Mouse (Mus musculus) heart, postnatal 0 days (tissue): Measurements from ENCODE around the gene Abhd12. TPM values are rescaled to one million over a fixed set of nuclear protein-coding genes. Genes with fewer than 3 reads are reported as not detected.
"Not testable (repeated sequence)": the region's sequence is repeated elsewhere in the genome, so short reads cannot be mapped to it uniquely, and the experiment has no call there.

Experiments
- ATAC-seq: fragments of 200-750 bp; cut with Nextera tagmentation; 2 replicates; pipeline ENCODE4 v1.8.0; 2017; ENCODE audit warnings: low read depth, moderate number of reproducible peaks, moderate library complexity; ENCODE audit not compliant: insufficient read depth
- DNase-seq: peaks from one replicate; pipeline ENCODE4 v3.0.0-alpha.2; 2016; ENCODE audit warnings: low spot score
- H3K27ac ChIP-seq: fragments of 300-500 bp; sonication (generic); 2 replicates; pipeline ENCODE4 v1.5.1; 2014; ENCODE audit warnings: low read depth, mild to moderate bottlenecking
- H3K27me3 ChIP-seq: fragments of 300-500 bp; sonication (generic); 2 replicates; pipeline ENCODE4 v1.6.1; 2014; ENCODE audit warnings: low read length, mixed read lengths; ENCODE audit not compliant: control insufficient read depth, insufficient read depth
- H3K36me3 ChIP-seq: fragments of 300-500 bp; sonication (generic); replicated peaks from 2 replicates; pipeline ENCODE4 v1.6.1; 2014; ENCODE audit warnings: low read length, mixed read lengths; ENCODE audit not compliant: control insufficient read depth, insufficient read depth
- H3K4me1 ChIP-seq: fragments of 300-500 bp; sonication (generic); 2 replicates; pipeline ENCODE4 v1.6.1; 2014; ENCODE audit warnings: antibody characterized with exemption; ENCODE audit not compliant: control insufficient read depth, insufficient read depth
- H3K4me2 ChIP-seq: fragments of 300-500 bp; sonication (generic); 2 replicates; pipeline ENCODE4 v1.6.1; 2014; ENCODE audit warnings: low read depth, mild to moderate bottlenecking, low read length, moderate library complexity
- H3K4me3 ChIP-seq: fragments of 300-500 bp; sonication (generic); 2 replicates; pipeline ENCODE4 v1.5.1; 2014; ENCODE audit warnings: low read depth, low read length
- H3K9ac ChIP-seq: fragments of 300-500 bp; sonication (generic); replicated peaks from 2 replicates; pipeline ENCODE4 v1.6.1; 2014; ENCODE audit warnings: low read depth, low read length, mixed read lengths
- H3K9me3 ChIP-seq: fragments of 300-500 bp; sonication (generic); replicated peaks from 2 replicates; pipeline ENCODE4 v1.6.1; 2016; ENCODE audit warnings: low read length; ENCODE audit not compliant: control insufficient read depth
- CTCF ChIP-seq: IDR thresholded peaks from 2 replicates; pipeline ENCODE4 v1.5.1; 2016; ENCODE audit warnings: antibody characterized with exemption, control low read depth, low read depth
- EP300 ChIP-seq: IDR thresholded peaks from 2 replicates; pipeline ENCODE4 v1.6.1; 2016; ENCODE audit warnings: antibody characterized with exemption, low read depth
- WGBS: fragments of 180-500 bp; shearing (Covaris S2); extraction: QIAGEN DNeasy Blood & Tissue Kit; methylation state at CpG from one replicate; pipeline ENCODE4 v1.1.7; 2014; 5-methylcytosine and 5-hydroxymethylcytosine counted together
- polyA plus RNA-seq: library from polyadenylated mRNA; unstranded; fragments of >200 nt; fragmentation: Nextera tagmentation; extraction: Ambion mirVana; gene quantifications from 2 replicates; pipeline ENCODE4 v1.2.1, GENCODE M21; 2015
- total RNA-seq: library from RNA; depleted of rRNA; stranded (reverse); fragments of >200 nt; gene quantifications from 2 replicates; pipeline ENCODE4 v1.2.3, GENCODE M21; 2014; ENCODE audit warnings: low replicate concordance; rRNA removed

Gene Abhd12
- total RNA-seq = 32.6 and 41.4 TPM in 2 replicates
- 31.5 and 34.0 TPM in 2 replicates for polyA plus RNA-seq

DNA sequence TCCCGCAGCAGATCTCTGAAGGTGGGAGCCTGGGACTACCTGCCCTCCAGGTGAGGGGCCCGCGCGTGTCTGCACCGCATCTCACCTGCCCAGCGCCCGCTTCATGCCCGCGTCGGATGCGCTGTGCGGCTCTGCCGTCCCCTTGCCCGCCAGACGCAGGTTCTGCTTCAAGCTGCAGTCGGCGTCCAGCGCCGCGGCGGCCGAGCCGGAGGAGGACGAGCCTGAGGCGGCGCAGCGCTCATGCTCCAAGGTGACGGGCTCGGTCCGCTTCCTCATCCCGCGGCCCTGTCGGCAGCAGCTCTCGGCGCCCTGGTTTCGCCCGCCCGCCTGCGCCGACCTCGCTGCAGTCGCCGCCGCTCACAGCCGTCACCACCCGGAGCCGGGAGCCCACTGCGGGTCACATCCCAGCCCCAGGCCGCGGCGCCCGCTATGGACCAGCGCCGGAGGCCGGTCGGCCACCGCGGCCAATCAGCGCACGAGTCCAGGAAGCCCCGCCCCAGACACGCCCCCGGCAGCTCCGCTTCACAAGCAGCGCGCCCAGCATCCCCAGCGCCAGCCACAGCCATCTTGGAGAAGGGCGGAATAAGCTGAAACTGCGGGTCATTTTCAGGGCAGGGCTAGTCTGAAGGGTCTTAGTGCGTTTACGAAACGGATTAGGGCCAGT, at the start of gene Abhd12:
Abhd12 (minus strand) TSS at position 470 of the 664 bp plus-strand sequence.
- Histone ChIP-seq H3K4me2 (peak within 1 kb of the TSS; percentile 89), H3K9me3 (no peaks in the 10 kb centered on the region), H3K4me3 (peak within 1 kb of the TSS; percentile 65), H3K27me3 (no peaks in the 10 kb centered on the region), H3K36me3 (no peaks in the 10 kb centered on the region; the same call in 1 of the 2 replicates), H3K4me1 (no peaks in the 10 kb centered on the region), H3K9ac (peak within 1 kb of the TSS; percentile 71), H3K27ac (peak within 1 kb of the TSS; percentile 82)
- 0% methylated on average over 63 of the region's 72 CpGs for WGBS
- no peak for TF ChIP-seq CTCF
- TF ChIP-seq EP300 = no peak
- ATAC-seq (peak; percentile 98), DNase-seq (peak; percentile 96)

GRCm38 (mm10) chr2:150951201-150951600, 46.7 kb upstream of the Abhd12 start:
- DNase-seq (no peak), ATAC-seq (no peak; the same call in 1 of the 2 replicates)
- no peaks in the 10 kb centered on the region for H3K9me3 ChIP-seq
- no peak overlapping the region for H3K4me2 ChIP-seq
- no peaks in the 10 kb centered on the region for H3K4me1 ChIP-seq
- 75% methylated on average over 2 of the region's 2 CpGs for WGBS
- no peak overlapping the region for H3K4me3 ChIP-seq
- TF ChIP-seq EP300 (no peak), CTCF (no peak)
- H3K27ac ChIP-seq = no peak overlapping the region
- H3K9ac ChIP-seq = no peak overlapping the region
- no peaks in the 10 kb centered on the region for H3K27me3 ChIP-seq
- H3K36me3 ChIP-seq = no peaks in the 10 kb centered on the region

GRCm38 (mm10) chr2:150950056-150950455, 45.5 kb upstream of the Abhd12 start:
- DNase-seq (no peak), ATAC-seq (no peak)
- H3K9me3 ChIP-seq = no peaks in the 10 kb centered on the region
- H3K4me1 ChIP-seq = no peaks in the 10 kb centered on the region
- no peak overlapping the region for H3K4me3 ChIP-seq
- H3K36me3 ChIP-seq = no peaks in the 10 kb centered on the region
- 88% methylated on average over 6 of the region's 6 CpGs for WGBS
- no peak overlapping the region for H3K27ac ChIP-seq
- TF ChIP-seq EP300 = no peak
- no peak for TF ChIP-seq CTCF
- H3K4me2 ChIP-seq = no peak overlapping the region
- no peaks in the 10 kb centered on the region for H3K27me3 ChIP-seq
- no peak overlapping the region for H3K9ac ChIP-seq

- no peak for TF ChIP-seq CTCF
- no peak for TF ChIP-seq EP300
- no peak overlapping the region for H3K4me3 ChIP-seq
- 0 out of 2 replicates have a peak, but pooled peaks cover 1% of the 10 kb centered on the region for H3K36me3 ChIP-seq
- H3K27ac ChIP-seq = no peak overlapping the region
- no peaks in the 10 kb centered on the region for H3K9me3 ChIP-seq
- ATAC-seq = no peak
- no peaks in the 10 kb centered on the region for H3K27me3 ChIP-seq
- WGBS = 81% methylated on average over 3 of the region's 3 CpGs
- no peak overlapping the region for H3K9ac ChIP-seq
- H3K4me1 ChIP-seq = no peaks in the 10 kb centered on the region
- H3K4me2 ChIP-seq = no peak overlapping the region
- no peak for DNase-seq
These were observed 45.1 kb upstream of the Abhd12 start for GRCm38 (mm10) chr2:150949652-150950051.

- 63% methylated on average over 5 of the region's 5 CpGs for WGBS
- no peak for TF ChIP-seq EP300
- no peak for TF ChIP-seq CTCF
These were observed 44.2 kb upstream of the Abhd12 start for GRCm38 (mm10) chr2:150948786-150949185.

GRCm38 (mm10) chr2:150947880-150948611, 43.5 kb upstream of the Abhd12 start:
- H3K36me3 ChIP-seq, H3K9ac ChIP-seq, H3K4me2 ChIP-seq, H3K4me1 ChIP-seq, H3K4me3 ChIP-seq, H3K27me3 ChIP-seq, H3K27ac ChIP-seq, ATAC-seq, H3K9me3 ChIP-seq, DNase-seq: not testable (repeated sequence)
- 81% methylated on average over 12 of the region's 12 CpGs for WGBS

More at GRCm38 (mm10) chr2:150948786-150949185, 44.2 kb upstream of the Abhd12 start:
- Histone ChIP-seq H3K9ac (no peak overlapping the region), H3K36me3 (0 out of 2 replicates have a peak, but pooled peaks cover 3% of the 10 kb centered on the region), H3K9me3 (no peaks in the 10 kb centered on the region), H3K27ac (no peak overlapping the region), H3K4me1 (no peaks in the 10 kb centered on the region), H3K27me3 (no peaks in the 10 kb centered on the region), H3K4me3 (no peak overlapping the region), H3K4me2 (no peak overlapping the region)
- DNase-seq = no peak
- no peak for ATAC-seq

- H3K4me1 ChIP-seq = not testable (repeated sequence)
These were observed 42.8 kb upstream of the Abhd12 start for GRCm38 (mm10) chr2:150947341-150947740.

More at GRCm38 (mm10) chr2:150947341-150947740, 42.8 kb upstream of the Abhd12 start:
- H3K4me3 ChIP-seq, ATAC-seq, H3K9ac ChIP-seq, H3K9me3 ChIP-seq, DNase-seq, H3K27ac ChIP-seq, H3K36me3 ChIP-seq, H3K4me2 ChIP-seq, H3K27me3 ChIP-seq: not testable (repeated sequence)
- WGBS = 86% methylated on average over 5 of the region's 5 CpGs
